Mouse (Mus musculus) CH12.LX (cell line): ENCODE measurements around the gene Fam71e2. TPM values are rescaled to one million over a fixed set of nuclear protein-coding genes. Genes with fewer than 3 reads are reported as not detected.

Experiments used
- DNase-seq: peaks from one replicate; pipeline ENCODE4 v3.0.0-alpha.2; 2013; ENCODE audit errors: extremely low read depth
- H3K27ac ChIP-seq: 2 replicates; pipeline ENCODE4 v1.5.1; 2012; ENCODE audit warnings: low read depth, mild to moderate bottlenecking, control low read depth, moderate library complexity; ENCODE audit not compliant: insufficient read depth
- H3K27me3 ChIP-seq: replicated peaks from 2 replicates; pipeline ENCODE3; 2012; ENCODE audit warnings: inconsistent platforms
- H3K36me3 ChIP-seq, 2 experiments: replicated peaks in 1 of 2; 2 replicates each; pipeline versions ENCODE3 to v1.6.1; 2012; ENCODE audit warnings: inconsistent platforms in 1 of 2, low read length in 1 of 2, mild to moderate bottlenecking in 1 of 2, mixed read lengths in 1 of 2, moderate library complexity in 1 of 2; ENCODE audit not compliant: control insufficient read depth in 1 of 2, insufficient read depth in 1 of 2
- H3K4me1 ChIP-seq, 2 experiments: 2 replicates each; pipeline ENCODE4 v1.6.1; 2012; ENCODE audit warnings: inconsistent platforms in 1 of 2, moderate library complexity in 1 of 2; ENCODE audit not compliant: insufficient read depth in 2 of 2, control insufficient read depth in 1 of 2
- H3K4me2 ChIP-seq: 2 replicates; pipeline ENCODE4 v1.6.1; 2012; ENCODE audit warnings: low read depth, mild to moderate bottlenecking, control low read depth; ENCODE audit not compliant: poor library complexity, insufficient read depth, severe bottlenecking
- H3K4me3 ChIP-seq, 3 experiments: fragments of 150-350 bp in 1 of 3; sonication (generic) in 1 of 3; replicated peaks in 1 of 3; 2 replicates each; pipeline versions ENCODE3 to v1.5.1; 2011 to 2012; ENCODE audit warnings: low read depth in 2 of 3, low read length in 2 of 3, mild to moderate bottlenecking in 2 of 3, moderate library complexity in 2 of 3, control low read depth in 1 of 3, improper control_type of control experiment in 1 of 3, inconsistent platforms in 1 of 3, mixed read lengths in 1 of 3; ENCODE audit not compliant: poor library complexity in 1 of 3
- H3K79me2 ChIP-seq: replicated peaks from 2 replicates; pipeline ENCODE4 v1.6.1; 2012; ENCODE audit warnings: mild to moderate bottlenecking, moderate library complexity; ENCODE audit not compliant: control insufficient read depth, poor library complexity, insufficient read depth, severe bottlenecking; ENCODE audit errors: extremely low read depth
- H3K9ac ChIP-seq: 2 replicates; pipeline ENCODE4 v1.6.1; 2012; ENCODE audit warnings: low read depth, mild to moderate bottlenecking, control low read depth, moderate library complexity; ENCODE audit not compliant: insufficient read depth
- H3K9me3 ChIP-seq: replicated peaks from 2 replicates; pipeline ENCODE3; 2012; ENCODE audit warnings: low read length, inconsistent platforms, mixed read lengths
- CHD1 ChIP-seq: IDR thresholded peaks from 2 replicates; pipeline ENCODE4 v1.6.1; 2012; ENCODE audit warnings: low read depth, low read length, improper control_type of control experiment, inconsistent platforms
- CHD2 ChIP-seq: IDR thresholded peaks from 2 replicates; pipeline ENCODE4 v1.6.1; 2011; ENCODE audit warnings: low read length, improper control_type of control experiment
- E2F4 ChIP-seq: IDR thresholded peaks from 2 replicates; pipeline ENCODE4 v1.6.1; 2011; ENCODE audit warnings: low read depth, low read length, improper control_type of control experiment; ENCODE audit not compliant: insufficient replicate concordance
- EP300 ChIP-seq: IDR thresholded peaks from 2 replicates; pipeline ENCODE4 v1.6.1; 2011; ENCODE audit warnings: low read length, improper control_type of control experiment
- ETS1 ChIP-seq: conservative IDR thresholded peaks from 2 replicates; pipeline ENCODE4 v1.6.1; 2012; ENCODE audit warnings: low read depth, mild to moderate bottlenecking, inconsistent platforms, low read length, improper control_type of control experiment, moderate library complexity
- IRF4 ChIP-seq: IDR thresholded peaks from 2 replicates; pipeline ENCODE4 v1.6.1; 2014; ENCODE audit warnings: low read depth, mild to moderate bottlenecking, inconsistent platforms, low read length, improper control_type of control experiment
- KAT2A ChIP-seq: IDR thresholded peaks from 2 replicates; pipeline ENCODE4 v1.6.1; 2012; ENCODE audit warnings: low read length, improper control_type of control experiment, inconsistent platforms; ENCODE audit not compliant: insufficient replicate concordance
- MAZ ChIP-seq: IDR thresholded peaks from 2 replicates; pipeline ENCODE4 v1.6.1; 2012; ENCODE audit warnings: low read depth, mild to moderate bottlenecking, inconsistent platforms, low read length, improper control_type of control experiment, moderate library complexity
- MXI1 ChIP-seq: IDR thresholded peaks from 2 replicates; pipeline ENCODE4 v1.6.1; 2011; ENCODE audit warnings: mild to moderate bottlenecking, low read depth, low read length, improper control_type of control experiment
- PAX5 ChIP-seq: IDR thresholded peaks from 2 replicates; pipeline ENCODE4 v1.6.1; 2012; ENCODE audit warnings: low read length, inconsistent platforms, mixed read lengths
- POLR2A ChIP-seq: IDR thresholded peaks from 2 replicates; pipeline ENCODE4 v1.6.1; 2011; ENCODE audit warnings: low read depth, mild to moderate bottlenecking, improper control_type of control experiment, low read length
- POLR2AphosphoS2 ChIP-seq: IDR thresholded peaks from 2 replicates; pipeline ENCODE4 v1.6.1; 2011; ENCODE audit warnings: low read depth, low read length, improper control_type of control experiment
- RAD21 ChIP-seq: IDR thresholded peaks from 2 replicates; pipeline ENCODE4 v1.6.1; 2011; ENCODE audit warnings: low read depth, mild to moderate bottlenecking, low read length, improper control_type of control experiment, moderate library complexity
- SMC3 ChIP-seq: IDR thresholded peaks from 2 replicates; pipeline ENCODE4 v1.6.1; 2011; ENCODE audit warnings: low read depth, low read length, improper control_type of control experiment
- TBP ChIP-seq: conservative IDR thresholded peaks from 2 replicates; pipeline ENCODE4 v1.6.1; 2011; ENCODE audit warnings: low read depth, low read length, improper control_type of control experiment
- TCF12 ChIP-seq: IDR thresholded peaks from 2 replicates; pipeline ENCODE4 v1.6.1; 2014; ENCODE audit warnings: low read depth, mild to moderate bottlenecking, inconsistent platforms, low read length, improper control_type of control experiment
- UBTF ChIP-seq: IDR thresholded peaks from 2 replicates; pipeline ENCODE4 v1.6.1; 2012; ENCODE audit warnings: low read depth, mild to moderate bottlenecking, inconsistent platforms, low read length, improper control_type of control experiment, moderate library complexity
- USF1 ChIP-seq: IDR thresholded peaks from 2 replicates; pipeline ENCODE4 v1.6.1; 2014; ENCODE audit warnings: low read depth, mild to moderate bottlenecking, inconsistent platforms, low read length, improper control_type of control experiment
- ZKSCAN1 ChIP-seq: IDR thresholded peaks from 2 replicates; pipeline ENCODE4 v1.6.1; 2012; ENCODE audit warnings: low read depth, inconsistent platforms, low read length, improper control_type of control experiment, borderline replicate concordance
- ZMIZ1 ChIP-seq: IDR thresholded peaks from 2 replicates; pipeline ENCODE4 v1.6.1; 2012; ENCODE audit warnings: low read depth, mild to moderate bottlenecking, inconsistent platforms, low read length, improper control_type of control experiment
- ZNF384 ChIP-seq: IDR thresholded peaks from 2 replicates; pipeline ENCODE4 v1.6.1; 2012; ENCODE audit warnings: low read depth, low read length, improper control_type of control experiment, inconsistent platforms
- dilution Hi-C: fragments of 300-500 bp; cut with MboI; formaldehyde crosslinking; loops from 2 replicates; pipeline ENCODE4 v1.14.3; 2020; ENCODE audit warnings: low sequenced_read_pairs; ENCODE audit not compliant: extremely low pct_unique_long_range_greater_than_20kb, extremely low pct_ligation_motif_present
- in situ Hi-C: fragments of 300-500 bp; cut with MboI; formaldehyde crosslinking; loops from 3 replicates; pipeline ENCODE4 v1.14.3; 2019; ENCODE audit warnings: low sequenced_read_pairs, low pct_ligation_motif_present, low pct_unique_long_range_greater_than_20kb, mixed read lengths
- polyA plus RNA-seq: library from polyadenylated mRNA; unstranded; fragments of >175 nt; gene quantifications from 2 replicates; pipeline ENCODE4 v1.2.1, GENCODE M21; 2012; ENCODE audit warnings: low read depth; ENCODE audit not compliant: insufficient read length
- total RNA-seq, 2 experiments: library from RNA; depleted of rRNA; stranded (reverse); fragments of 300-350 nt in 1 of 2; fragments of >200 nt in 1 of 2; gene quantifications; 2 replicates each; pipeline ENCODE4 v1.2.3; 2012 to 2014

The Fam71e2 gene
- total and polyA plus RNA-seq, 3 experiments: not detected

- dilution Hi-C loops (no loop called here), in situ Hi-C loops (loop anchor here (5.0 kb wide), 1 partner anchor 35 kb away; the partner anchor contains the start of genes Il11 and Tmem190)
- Histone ChIP-seq H3K4me1 (peaks cover 4 to 6% of the 10 kb centered on the region in 2 experiments; a peak in 3 of 4 replicates), H3K27ac (no peak overlapping the region), H3K4me2 (no peak overlapping the region), H3K27me3 (no peaks in the 10 kb centered on the region)
- DNase-seq: no peak
- TF ChIP-seq CHD1: no peak
- no peak for TF ChIP-seq POLR2A
- TF ChIP-seq TCF12: no peak
- no peak for TF ChIP-seq RAD21
- TF ChIP-seq MAZ: no peak
- TF ChIP-seq ZKSCAN1: no peak
- no peak for TF ChIP-seq E2F4
- TF ChIP-seq ZNF384: no peak
- TF ChIP-seq EP300: no peak
- no peak for TF ChIP-seq CHD2
- TF ChIP-seq TBP: no peak
- TF ChIP-seq POLR2AphosphoS2: no peak
- no peak for TF ChIP-seq ETS1
- no peak for TF ChIP-seq PAX5
- TF ChIP-seq MXI1: no peak
- TF ChIP-seq UBTF: no peak
- TF ChIP-seq KAT2A: no peak
- no peak for TF ChIP-seq ZMIZ1
- no peak for TF ChIP-seq IRF4
- TF ChIP-seq, all 38 proteins: peak for 0
- H3K36me3 ChIP-seq: peaks cover 30 to 84% of the 10 kb centered on the region in 2 experiments
- no peak overlapping the region for H3K4me3 ChIP-seq
- no peak overlapping the region for H3K9ac ChIP-seq
- no peaks in the 10 kb centered on the region for H3K9me3 ChIP-seq
- no peaks in the 10 kb centered on the region for H3K79me2 ChIP-seq
Observed at GRCm38 (mm10) chr7:4747156-4747899, 23.8 kb downstream of the Fam71e2 start.

DNA sequence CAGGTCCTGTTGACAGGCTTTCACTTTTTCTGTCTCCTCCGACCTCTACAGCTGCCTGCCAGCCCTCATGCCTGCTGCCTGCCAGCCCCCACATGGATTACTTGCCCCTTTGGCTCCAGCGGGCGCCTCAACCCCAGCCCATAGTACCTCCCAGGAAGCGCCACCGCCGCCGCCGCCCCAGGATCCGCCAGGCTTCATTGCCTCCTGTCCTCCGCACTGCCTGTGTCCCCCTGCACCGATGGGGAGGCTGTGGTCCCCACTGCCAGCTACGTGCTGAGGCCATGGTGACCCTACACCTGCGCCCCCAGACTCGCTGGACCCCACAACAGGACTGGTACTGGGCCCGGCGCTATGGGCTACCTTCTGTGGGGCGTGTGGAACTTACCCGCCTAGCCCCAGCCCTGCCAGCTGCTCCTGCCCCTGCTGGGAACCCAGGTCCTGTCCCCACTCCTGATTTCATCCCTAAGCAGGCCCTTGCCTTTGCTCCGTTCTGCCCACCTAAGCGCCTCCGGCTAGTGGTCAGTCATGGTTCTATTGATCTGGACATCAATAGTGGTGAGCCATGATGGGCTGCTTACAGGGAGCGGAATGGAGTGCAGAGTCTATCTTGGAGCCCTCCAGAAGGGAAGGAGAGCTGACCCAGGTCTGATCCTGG, 24.6 kb downstream of the Fam71e2 start:
- H3K4me2 ChIP-seq: no peak overlapping the region
- no peaks in the 10 kb centered on the region for H3K79me2 ChIP-seq
- peaks cover 3 to 15% of the 10 kb centered on the region in 2 experiments; a peak in 3 of 4 replicates for H3K4me1 ChIP-seq
- H3K36me3 ChIP-seq: peaks cover 34 to 86% of the 10 kb centered on the region in 2 experiments
- DNase-seq: no peak
- in situ Hi-C loops (loop anchor here (5.0 kb wide), 1 partner anchor 36 kb away; the partner anchor contains the start of genes Il11 and Tmem190), dilution Hi-C loops (no loop called here)
- H3K9ac ChIP-seq: no peak overlapping the region
- no peaks in the 10 kb centered on the region for H3K27me3 ChIP-seq
- no peak overlapping the region for H3K27ac ChIP-seq
- no peaks in the 10 kb centered on the region for H3K9me3 ChIP-seq
- no peak overlapping the region for H3K4me3 ChIP-seq
- TF ChIP-seq SMC3 (no peak), USF1 (no peak), EP300 (no peak), CHD1 (no peak)
- TF ChIP-seq, all 38 proteins: peak for 0
